Mouse (Mus musculus) G1E (cell line): ENCODE data around the gene Tuba4a. TPM values are rescaled to one million over a fixed set of nuclear protein-coding genes. Genes with fewer than 3 reads are reported as not detected.

Source experiments
- ATAC-seq: 2 replicates; pipeline ENCODE4 v1.8.0; 2016; ENCODE audit warnings: mild to moderate bottlenecking; ENCODE audit not compliant: insufficient number of reproducible peaks, poor library complexity, low FRiP score, severe bottlenecking; ENCODE audit errors: extremely low read depth
- DNase-seq: peaks from one replicate; pipeline ENCODE4 v3.0.0; 2012; ENCODE audit warnings: low spot score
- H3K27me3 ChIP-seq: 2 replicates; pipeline ENCODE4 v1.6.1; 2012; ENCODE audit warnings: mild to moderate bottlenecking, low read length, inconsistent platforms; ENCODE audit not compliant: insufficient read depth
- H3K36me3 ChIP-seq: replicated peaks from 2 replicates; pipeline ENCODE3; 2012; ENCODE audit warnings: mild to moderate bottlenecking, inconsistent platforms
- H3K4me1 ChIP-seq: 2 replicates; pipeline ENCODE4 v1.6.1; 2012; ENCODE audit warnings: low read depth, low read length, inconsistent platforms, mixed read lengths; ENCODE audit not compliant: insufficient read depth
- H3K4me3 ChIP-seq: 2 replicates; pipeline ENCODE4 v1.5.1; 2012; ENCODE audit warnings: low read depth, mild to moderate bottlenecking, inconsistent platforms, low read length, moderate library complexity, mixed read lengths
- H3K9me3 ChIP-seq: replicated peaks from 2 replicates; pipeline ENCODE4 v1.6.1; 2012; ENCODE audit warnings: inconsistent platforms
- CTCF ChIP-seq: IDR thresholded peaks from 2 replicates; pipeline ENCODE4 v1.5.1; 2012; ENCODE audit warnings: low read depth, low read length, inconsistent platforms, mixed read lengths
- GATA1 ChIP-seq: IDR thresholded peaks from 2 replicates; pipeline ENCODE4 v1.6.1; 2012; ENCODE audit warnings: borderline replicate concordance, low read length, inconsistent platforms, mixed read lengths
- GATA2 ChIP-seq: IDR thresholded peaks from 2 replicates; pipeline ENCODE4 v1.6.1; 2012; ENCODE audit warnings: low read depth, low read length, inconsistent platforms, borderline replicate concordance
- POLR2AphosphoS5 ChIP-seq: IDR thresholded peaks from 2 replicates; pipeline ENCODE4 v1.6.1; 2012; ENCODE audit warnings: low read depth, low read length, inconsistent platforms; ENCODE audit not compliant: insufficient replicate concordance
- TAL1 ChIP-seq: conservative IDR thresholded peaks from 2 replicates; pipeline ENCODE4 v1.6.1; 2012; ENCODE audit warnings: low read depth, low read length, inconsistent platforms, mixed read lengths
- polyA plus RNA-seq: library from polyadenylated mRNA; stranded (reverse); fragments of >175 nt; gene quantifications from 2 replicates; pipeline ENCODE4 v1.2.3, GENCODE M21; 2012
- total RNA-seq, 2 experiments: library from RNA; stranded (forward) in 1 of 2; stranded (reverse) in 1 of 2; fragments of 200-1000 nt in 1 of 2; fragments of >200 nt in 1 of 2; fragmentation: Nextera tagmentation in 1 of 2; gene quantifications; 2 replicates each; pipeline ENCODE4 v1.2.3; 2014 to 2017

Tuba4a gene
- total and polyA plus RNA-seq, 3 experiments = 61.0 to 287 (median 156) TPM

GRCm38 (mm10) chr1:75248041-75248772 lies 28.5 kb upstream of the Tuba4a start:
- Histone ChIP-seq H3K4me3 (no peak overlapping the region), H3K36me3 (peaks cover 20% of the 10 kb centered on the region), H3K27me3 (peaks cover 2% of the 10 kb centered on the region; the same call in 1 of the 2 replicates), H3K4me1 (peaks cover 49% of the 10 kb centered on the region), H3K9me3 (no peaks in the 10 kb centered on the region)
- ATAC-seq = no peak
- DNase-seq = no peak
- TF ChIP-seq GATA2 (no peak), TAL1 (no peak), CTCF (no peak), POLR2AphosphoS5 (no peak), GATA1 (no peak)

DNA sequence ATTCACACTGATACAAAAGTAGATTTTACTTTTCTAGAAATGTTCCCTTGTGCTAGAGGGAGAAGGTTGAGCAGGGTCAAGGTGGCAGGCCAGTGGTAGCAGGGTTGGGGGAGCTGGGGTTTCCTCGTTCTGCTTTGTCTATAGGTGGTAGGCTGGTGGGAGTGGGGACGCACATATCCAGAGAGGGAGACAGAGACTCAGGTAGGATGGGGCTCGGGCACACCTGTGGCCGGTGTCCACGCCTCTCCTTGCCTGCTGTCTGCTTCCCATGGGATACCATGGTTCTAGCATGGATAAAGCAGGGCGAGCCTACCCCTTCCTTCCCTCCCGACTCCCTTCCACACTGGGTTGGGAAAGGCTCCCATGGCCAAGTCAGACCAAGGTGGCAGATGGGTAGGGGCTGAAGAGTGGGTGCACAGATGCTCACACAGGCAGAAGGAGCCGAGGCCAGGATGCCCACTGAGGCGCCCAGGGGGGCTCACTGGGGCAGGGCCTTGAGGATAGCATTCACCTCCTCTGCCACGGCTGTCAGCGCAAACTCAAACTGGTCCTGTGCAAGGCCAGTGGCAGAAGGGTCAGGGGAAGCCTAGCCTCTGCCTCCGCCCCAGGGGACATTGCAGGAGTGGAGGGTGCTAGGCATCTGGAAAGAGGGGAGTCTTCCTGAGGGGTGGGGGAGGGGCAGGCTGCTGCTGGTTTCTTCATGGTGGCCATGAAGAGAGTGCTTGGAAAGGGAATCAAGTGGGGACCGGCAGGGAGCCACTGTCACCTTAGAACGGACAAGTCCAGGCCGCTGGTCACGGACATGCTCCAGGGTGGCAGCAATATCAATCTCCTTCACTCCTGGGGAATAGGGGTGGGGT lies 27.6 kb upstream of the Tuba4a start:
- Histone ChIP-seq H3K4me1 (peaks cover 42% of the 10 kb centered on the region), H3K4me3 (no peak overlapping the region), H3K9me3 (no peaks in the 10 kb centered on the region), H3K27me3 (peaks cover 2% of the 10 kb centered on the region; the same call in 1 of the 2 replicates), H3K36me3 (peaks cover 25% of the 10 kb centered on the region)
- no peak for ATAC-seq
- TF ChIP-seq GATA2 = no peak
- TF ChIP-seq TAL1 = no peak
- no peak for TF ChIP-seq CTCF
- no peak for TF ChIP-seq POLR2AphosphoS5
- no peak for TF ChIP-seq GATA1
- no peak for DNase-seq

- peak; percentile 68 for DNase-seq
- TF ChIP-seq POLR2AphosphoS5 (no peak), GATA1 (no peak), TAL1 (no peak), CTCF (no peak), GATA2 (no peak)
- H3K4me1 ChIP-seq = peaks cover 23% of the 10 kb centered on the region
- ATAC-seq = peak; percentile 87
- no peak overlapping the region for H3K4me3 ChIP-seq
- peaks cover 39% of the 10 kb centered on the region for H3K36me3 ChIP-seq
- H3K27me3 ChIP-seq = peaks cover 2% of the 10 kb centered on the region; the same call in 1 of the 2 replicates
- no peaks in the 10 kb centered on the region for H3K9me3 ChIP-seq
These were observed 25.2 kb upstream of the Tuba4a start for GRCm38 (mm10) chr1:75244836-75245235.

DNA sequence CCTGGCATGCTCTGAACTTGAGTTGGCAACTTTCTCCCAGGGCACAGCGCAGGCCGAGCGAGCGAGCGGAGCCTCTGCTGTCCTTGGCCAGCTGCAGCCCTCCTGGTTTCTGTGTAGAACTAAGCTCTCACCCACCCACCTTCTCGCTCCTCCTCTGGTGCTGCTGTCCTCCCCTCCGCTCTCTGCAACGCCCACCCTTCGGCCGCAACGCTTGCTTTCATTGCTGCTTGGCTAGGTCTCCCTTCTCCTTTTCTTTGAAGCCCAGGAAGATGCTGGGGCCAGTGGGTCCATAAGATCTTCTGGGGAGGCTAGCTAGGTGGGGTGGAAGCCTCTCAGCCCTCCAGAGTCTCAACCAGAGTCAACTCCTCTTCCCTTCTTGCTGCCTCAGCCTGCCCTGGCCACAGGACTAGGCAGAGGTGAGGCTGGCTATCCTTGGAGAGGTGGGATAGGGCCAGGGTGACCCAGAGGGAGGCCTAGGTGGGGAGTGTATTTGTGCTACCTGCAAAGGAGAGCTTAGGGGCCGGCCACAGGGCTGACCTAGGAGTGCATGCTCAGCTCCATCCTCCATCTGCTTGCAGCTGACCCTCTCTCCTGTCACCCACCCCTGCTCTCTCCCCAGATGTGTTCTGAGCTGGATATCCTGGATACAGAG lies 24.6 kb upstream of the Tuba4a start:
- Histone ChIP-seq H3K4me1 (peaks cover 22% of the 10 kb centered on the region), H3K27me3 (peaks cover 2% of the 10 kb centered on the region; the same call in 1 of the 2 replicates), H3K9me3 (no peaks in the 10 kb centered on the region), H3K4me3 (no peak overlapping the region), H3K36me3 (peaks cover 45% of the 10 kb centered on the region)
- ATAC-seq = no peak
- TF ChIP-seq GATA1 (no peak), TAL1 (no peak), CTCF (no peak), POLR2AphosphoS5 (no peak), GATA2 (no peak)
- DNase-seq = no peak

GRCm38 (mm10) chr1:75243411-75243810 lies 23.7 kb upstream of the Tuba4a start:
- Histone ChIP-seq H3K4me1 (peaks cover 22% of the 10 kb centered on the region), H3K36me3 (peaks cover 51% of the 10 kb centered on the region), H3K9me3 (no peaks in the 10 kb centered on the region), H3K27me3 (peaks cover 2% of the 10 kb centered on the region; the same call in 1 of the 2 replicates), H3K4me3 (no peak overlapping the region)
- TF ChIP-seq POLR2AphosphoS5 (no peak), GATA1 (no peak)
- no peak for ATAC-seq
- DNase-seq = no peak

DNA sequence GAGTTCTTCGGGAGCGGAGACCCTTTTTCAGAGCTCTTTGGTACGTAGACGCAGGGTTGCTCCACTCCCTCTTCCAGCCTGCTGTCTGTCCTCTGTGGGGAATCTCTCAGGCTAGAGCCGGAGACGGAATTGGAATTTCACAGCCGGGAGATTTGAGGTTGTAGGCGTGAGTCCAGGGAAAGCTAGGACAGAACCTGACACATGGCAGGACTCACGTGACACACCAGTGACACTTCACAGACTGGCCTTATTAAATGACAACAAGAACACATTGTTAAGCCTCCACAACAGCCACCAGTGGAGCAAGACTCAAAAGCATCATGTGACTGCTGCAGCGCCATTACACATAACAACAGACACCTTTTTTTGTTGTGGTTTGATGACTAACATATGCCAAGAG lies 19.9 kb upstream of the Tuba4a start:
- peaks cover 48% of the 10 kb centered on the region for H3K36me3 ChIP-seq
- no peaks in the 10 kb centered on the region for H3K27me3 ChIP-seq
- H3K4me1 ChIP-seq = peaks cover 36% of the 10 kb centered on the region

More for the DNA sequence above, 19.9 kb upstream of the Tuba4a start:
- DNase-seq = no peak
- no peak for ATAC-seq
- TF ChIP-seq POLR2AphosphoS5 (no peak), GATA1 (no peak), TAL1 (no peak), GATA2 (no peak), CTCF (no peak)
- H3K9me3 ChIP-seq = no peaks in the 10 kb centered on the region
- H3K4me3 ChIP-seq = no peak overlapping the region
